Mouse (Mus musculus) stomach, postnatal 0 days (tissue): ENCODE data around the gene Cluh. TPM values are rescaled to one million over a fixed set of nuclear protein-coding genes. Genes with fewer than 3 reads are reported as not detected.
A peak's percentile ranks its signal among the peaks of the same experiment; 100 is the strongest.

ENCODE experiments used
- ATAC-seq: fragments of 200-750 bp; cut with Nextera tagmentation; 2 replicates; pipeline ENCODE4 v1.8.0; 2017; ENCODE audit not compliant: low FRiP score, low TSS enrichment
- DNase-seq: peaks from one replicate; pipeline ENCODE4 v3.0.0-alpha.2; 2016; ENCODE audit warnings: low spot score
- H3K27ac ChIP-seq: fragments of 300-500 bp; sonication (generic); replicated peaks from 2 replicates; pipeline ENCODE4 v1.5.1; 2014; ENCODE audit warnings: mild to moderate bottlenecking, control low read depth
- H3K27me3 ChIP-seq: fragments of 300-500 bp; sonication (generic); 2 replicates; pipeline ENCODE4 v1.6.1; 2014; ENCODE audit warnings: low read length; ENCODE audit not compliant: control insufficient read depth, insufficient read depth
- H3K36me3 ChIP-seq: fragments of 300-500 bp; sonication (generic); 2 replicates; pipeline ENCODE4 v1.6.1; 2014; ENCODE audit warnings: low read length, mixed read lengths; ENCODE audit not compliant: control insufficient read depth, insufficient read depth
- H3K4me1 ChIP-seq: fragments of 300-500 bp; sonication (generic); replicated peaks from 2 replicates; pipeline ENCODE4 v1.6.1; 2014; ENCODE audit warnings: antibody characterized with exemption; ENCODE audit not compliant: control insufficient read depth, insufficient read depth
- H3K4me2 ChIP-seq: fragments of 300-500 bp; sonication (generic); replicated peaks from 2 replicates; pipeline ENCODE4 v1.6.1; 2014; ENCODE audit warnings: low read depth, mild to moderate bottlenecking, control low read depth, moderate library complexity
- H3K4me3 ChIP-seq: fragments of 300-500 bp; sonication (generic); 2 replicates; pipeline ENCODE4 v1.5.1; 2014; ENCODE audit warnings: low read depth, low read length, control low read depth
- H3K9ac ChIP-seq: fragments of 300-500 bp; sonication (generic); 2 replicates; pipeline ENCODE4 v1.6.1; 2014; ENCODE audit warnings: mild to moderate bottlenecking, low read length, control low read depth, mixed read lengths
- H3K9me3 ChIP-seq: fragments of 300-500 bp; sonication (generic); 2 replicates; pipeline ENCODE4 v1.6.1; 2016; ENCODE audit warnings: low read length; ENCODE audit not compliant: control insufficient read depth
- CTCF ChIP-seq: IDR thresholded peaks from 2 replicates; pipeline ENCODE4 v1.5.1; 2016; ENCODE audit warnings: antibody characterized with exemption, low read depth, mild to moderate bottlenecking, moderate library complexity
- EP300 ChIP-seq: optimal IDR thresholded peaks from 2 replicates; pipeline ENCODE3; 2016; ENCODE audit warnings: antibody characterized with exemption
- WGBS: fragments of 180-500 bp; shearing (Covaris S2); extraction: QIAGEN DNeasy Blood & Tissue Kit; methylation state at CpG from one replicate; pipeline ENCODE4 v1.1.7; 2014; 5-methylcytosine and 5-hydroxymethylcytosine counted together
- polyA plus RNA-seq: library from polyadenylated mRNA; unstranded; fragments of >200 nt; fragmentation: Nextera tagmentation; extraction: Ambion mirVana; gene quantifications from 2 replicates; pipeline ENCODE4 v1.2.1, GENCODE M21; 2015

The Cluh gene
- polyA plus RNA-seq, 1 experiment from 2014 or later, result 17.8 TPM

DNA sequence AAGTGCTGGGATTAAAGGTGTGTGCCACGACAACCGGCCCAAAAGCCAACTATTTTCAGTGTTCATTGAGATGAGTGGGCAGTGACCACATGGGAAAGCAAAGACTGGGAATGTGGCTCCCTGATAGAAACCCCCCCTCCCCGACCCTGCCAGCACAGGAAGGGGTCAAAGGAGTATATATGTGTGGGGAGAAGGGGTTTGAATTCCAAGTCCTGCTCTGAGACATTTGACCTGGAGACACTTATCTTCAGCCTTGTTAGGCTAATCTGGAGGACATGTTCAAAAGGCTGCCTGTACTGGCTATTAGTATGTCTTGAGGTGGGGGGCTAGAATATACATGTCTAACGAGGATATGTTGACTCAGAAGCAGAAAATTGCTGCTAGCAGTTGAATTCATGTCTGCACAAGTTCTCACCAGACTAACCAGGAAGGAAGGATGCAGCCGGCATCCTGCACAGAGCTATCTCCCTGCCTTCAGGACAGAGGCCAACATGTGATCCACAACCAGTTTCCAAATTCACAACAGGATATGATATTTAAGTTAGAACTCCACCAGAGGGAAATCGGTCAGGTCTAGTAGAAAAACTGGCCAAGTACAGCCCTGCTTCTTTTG, 23.7 kb downstream of the Cluh start:
- H3K27me3 ChIP-seq, result no peaks in the 10 kb centered on the region
- ATAC-seq (no peak), DNase-seq (peak; percentile 15)
- no peak overlapping the region for H3K27ac ChIP-seq
- H3K9me3 ChIP-seq, result no peaks in the 10 kb centered on the region
- H3K4me2 ChIP-seq, result no peak overlapping the region
- H3K9ac ChIP-seq, result no peak overlapping the region
- peaks cover 18% of the 10 kb centered on the region for H3K36me3 ChIP-seq
- H3K4me1 ChIP-seq, result no peaks in the 10 kb centered on the region
- 63% methylated on average over 6 of the region's 6 CpGs for WGBS
- no peak; the same call in 1 of the 2 replicates for TF ChIP-seq CTCF
- TF ChIP-seq EP300, result no peak
- no peak overlapping the region for H3K4me3 ChIP-seq

DNA sequence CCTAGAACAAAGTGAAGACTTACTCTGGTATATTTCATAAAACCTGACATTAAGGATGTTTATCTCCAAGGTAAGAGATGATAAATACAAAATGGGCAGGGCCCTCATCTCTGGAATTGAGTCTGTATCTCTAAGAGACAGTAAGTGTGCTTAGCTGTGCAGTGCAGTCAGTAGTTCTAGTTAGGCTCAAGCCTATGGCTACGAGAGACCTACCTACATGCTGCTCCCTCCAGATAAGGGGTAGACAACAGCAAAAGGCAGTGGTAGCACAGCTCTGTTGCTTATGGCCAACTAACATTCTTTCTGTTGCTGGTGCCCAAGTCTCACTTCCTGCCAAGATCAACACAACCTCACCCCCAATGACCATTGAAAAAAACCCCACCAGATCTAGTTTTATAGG, 24.3 kb downstream of the Cluh start:
- no peak overlapping the region for H3K27ac ChIP-seq
- no peak overlapping the region for H3K4me2 ChIP-seq
- DNase-seq (no peak), ATAC-seq (no peak)
- H3K4me1 ChIP-seq, result no peaks in the 10 kb centered on the region
- no peaks in the 10 kb centered on the region for H3K9me3 ChIP-seq
- H3K9ac ChIP-seq, result no peak overlapping the region
- TF ChIP-seq EP300, result no peak
- TF ChIP-seq CTCF, result no peak
- H3K4me3 ChIP-seq, result no peak overlapping the region
- no peaks in the 10 kb centered on the region for H3K27me3 ChIP-seq
- 89% methylated on average over 1 of the region's 1 CpGs for WGBS
- H3K36me3 ChIP-seq, result peaks cover 21% of the 10 kb centered on the region

DNA sequence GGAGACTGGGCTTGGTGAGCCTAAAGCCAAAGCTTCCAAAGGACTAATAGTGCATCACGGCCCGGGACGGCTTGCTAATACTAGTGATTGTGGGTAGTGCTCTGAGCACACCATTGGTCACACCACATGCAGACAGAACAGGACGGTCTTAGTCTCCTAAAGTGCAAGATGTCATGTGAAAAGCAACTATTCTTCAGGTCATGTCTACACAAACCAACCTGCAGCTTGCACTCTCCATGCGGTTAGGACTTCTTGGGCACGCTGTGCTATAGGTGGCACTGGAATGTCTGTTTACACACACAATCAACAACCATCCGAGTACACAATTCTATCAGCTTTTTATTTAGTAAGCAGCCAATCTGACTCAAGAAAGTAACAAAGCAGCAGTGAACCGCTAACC, 25.4 kb downstream of the Cluh start:
- Histone ChIP-seq H3K27ac (no peak overlapping the region), H3K36me3 (peaks cover 17% of the 10 kb centered on the region), H3K4me3 (no peak overlapping the region), H3K27me3 (no peaks in the 10 kb centered on the region), H3K9me3 (no peaks in the 10 kb centered on the region), H3K4me1 (no peaks in the 10 kb centered on the region), H3K9ac (no peak overlapping the region), H3K4me2 (no peak overlapping the region)
- DNase-seq, result no peak
- WGBS, result 96% methylated on average over 8 of the region's 8 CpGs
- no peak for TF ChIP-seq CTCF
- no peak for TF ChIP-seq EP300
- no peak for ATAC-seq

DNA sequence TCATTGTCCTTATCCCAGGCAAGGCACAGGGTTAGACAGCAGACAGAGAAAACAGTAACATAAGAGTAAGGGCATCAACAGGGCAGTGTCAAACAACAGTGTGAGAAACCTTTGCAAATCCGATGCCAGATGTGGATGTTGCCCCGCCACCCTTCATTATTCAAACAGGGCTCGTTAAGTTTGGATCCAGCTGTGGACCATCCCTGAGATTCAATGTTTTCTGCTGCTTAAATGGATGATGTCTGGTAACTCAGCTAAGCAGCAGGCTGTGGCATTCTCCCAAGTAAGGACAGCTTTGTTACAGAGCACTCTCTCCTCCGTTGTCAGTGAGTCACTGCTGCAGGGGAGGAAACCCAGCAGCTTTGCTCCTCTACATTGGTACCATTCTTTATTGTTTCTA, 25.9 kb downstream of the Cluh start:
- H3K9me3 ChIP-seq, result no peaks in the 10 kb centered on the region
- H3K36me3 ChIP-seq, result peaks cover 19% of the 10 kb centered on the region
- no peak overlapping the region for H3K9ac ChIP-seq
- 74% methylated on average over 4 of the region's 4 CpGs for WGBS
- H3K4me2 ChIP-seq, result no peak overlapping the region
- TF ChIP-seq CTCF (no peak), EP300 (no peak)
- H3K27me3 ChIP-seq, result no peaks in the 10 kb centered on the region
- ATAC-seq (no peak), DNase-seq (no peak)
- H3K27ac ChIP-seq, result no peak overlapping the region
- no peaks in the 10 kb centered on the region for H3K4me1 ChIP-seq
- no peak overlapping the region for H3K4me3 ChIP-seq

DNA sequence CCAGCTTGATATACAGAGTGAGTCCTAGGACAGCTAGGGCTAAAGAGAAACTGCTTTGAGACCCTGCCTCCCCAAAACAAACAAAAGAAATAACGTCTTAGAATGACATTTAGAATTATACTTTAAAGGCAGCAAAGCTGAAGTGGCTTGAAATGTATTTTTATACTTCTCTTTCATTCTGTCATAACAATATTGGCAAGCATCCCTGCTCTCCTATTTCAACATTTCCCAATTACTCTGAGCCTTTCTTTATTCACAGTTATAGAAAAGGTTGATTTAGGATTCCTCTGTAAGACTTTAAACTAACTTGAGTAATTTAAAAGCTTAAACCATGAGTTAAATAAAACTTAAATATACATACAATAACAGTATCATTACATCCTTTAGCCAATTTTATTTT, 42.9 kb downstream of the Cluh start:
- TF ChIP-seq EP300, result no peak
- TF ChIP-seq CTCF, result no peak
- DNase-seq (no peak), ATAC-seq (no peak)
- Histone ChIP-seq H3K9ac (no peak overlapping the region), H3K4me3 (no peak overlapping the region), H3K27ac (no peak overlapping the region), H3K27me3 (no peaks in the 10 kb centered on the region), H3K36me3 (0 out of 2 replicates have a peak, but pooled peaks cover 2% of the 10 kb centered on the region), H3K4me2 (no peak overlapping the region), H3K9me3 (no peaks in the 10 kb centered on the region), H3K4me1 (no peaks in the 10 kb centered on the region)
- WGBS, result 35% methylated on average over 1 of the region's 1 CpGs

DNA sequence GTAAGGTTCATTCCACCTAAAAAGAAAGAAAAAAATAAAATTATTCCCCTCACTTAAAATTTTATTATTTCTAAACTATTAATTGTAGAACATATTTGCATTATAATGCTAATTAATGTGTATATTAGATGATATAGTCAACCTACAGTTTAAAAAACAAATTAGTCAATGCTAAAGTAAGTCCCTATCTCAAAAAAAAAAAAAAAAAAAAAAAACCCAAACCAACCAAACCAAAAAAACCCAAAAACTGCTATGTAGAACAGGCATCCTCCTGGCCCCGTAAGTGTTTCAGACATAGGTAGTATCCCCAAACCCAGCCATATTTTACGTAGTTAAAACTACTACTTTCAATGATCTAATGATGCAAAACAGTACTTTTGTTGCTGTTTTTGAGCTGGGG, 50.2 kb downstream of the Cluh start:
- H3K9ac ChIP-seq, result no peak overlapping the region
- no peak for ATAC-seq
- no peak overlapping the region for H3K4me2 ChIP-seq
- no peaks in the 10 kb centered on the region for H3K36me3 ChIP-seq
- H3K9me3 ChIP-seq, result no peaks in the 10 kb centered on the region
- no peaks in the 10 kb centered on the region for H3K27me3 ChIP-seq
- no peak for DNase-seq
- TF ChIP-seq EP300 (no peak), CTCF (no peak)
- 100% methylated on average over 2 of the region's 2 CpGs for WGBS
- no peak overlapping the region for H3K27ac ChIP-seq
- no peaks in the 10 kb centered on the region for H3K4me1 ChIP-seq
- H3K4me3 ChIP-seq, result no peak overlapping the region
